Mouse (Mus musculus) kidney, adult 2 months (tissue): ENCODE measurements at regions not wholly inside any gene's neighbourhood (a gene's known extent, or its start where the extent isn't known, plus 50 kb on each side); places are given as distances from the start of the nearest gene placed in this dataset.

Experiments
- CTCF ChIP-seq: fragments of 200-500 bp; conservative IDR thresholded peaks from 2 replicates; pipeline ENCODE4 v1.5.1; 2011; ENCODE audit warnings: low read depth, mild to moderate bottlenecking, control low read depth, low read length, moderate library complexity, mixed read lengths; ENCODE audit not compliant: insufficient read depth, insufficient read length
- POLR2A ChIP-seq: fragments of 200-500 bp; IDR thresholded peaks from one replicate; pipeline ENCODE4 v1.6.1; 2011; ENCODE audit warnings: low read depth, low read length, control low read depth

DNA sequence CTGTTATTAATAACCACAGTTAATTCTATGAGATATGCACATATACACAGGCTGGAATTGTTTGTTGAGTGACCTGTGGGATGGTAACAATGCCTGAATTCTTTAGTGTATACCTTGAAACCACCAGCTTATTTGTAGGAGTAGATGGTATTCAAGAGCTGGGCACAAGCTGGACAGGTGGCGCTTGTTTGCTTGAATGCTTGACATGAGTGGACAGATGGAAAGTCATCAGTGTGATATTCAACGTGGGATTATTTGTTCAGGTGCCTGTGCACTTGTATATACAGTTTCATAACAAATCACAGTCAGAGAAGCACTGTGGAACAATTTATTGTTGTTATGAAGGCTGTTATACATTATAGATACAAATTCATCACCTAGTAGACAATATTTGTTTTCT is 245.5 kb upstream of the Tmprss15 start:
- no peak for TF ChIP-seq CTCF
- no peak for TF ChIP-seq POLR2A
